Mouse (Mus musculus): ENCODE measurements around the gene AI464131.
"Not testable (repeated sequence)": the region's sequence is repeated elsewhere in the genome, so short reads cannot be mapped to it uniquely, and the experiment has no call there.

Gene AI464131

DNA sequence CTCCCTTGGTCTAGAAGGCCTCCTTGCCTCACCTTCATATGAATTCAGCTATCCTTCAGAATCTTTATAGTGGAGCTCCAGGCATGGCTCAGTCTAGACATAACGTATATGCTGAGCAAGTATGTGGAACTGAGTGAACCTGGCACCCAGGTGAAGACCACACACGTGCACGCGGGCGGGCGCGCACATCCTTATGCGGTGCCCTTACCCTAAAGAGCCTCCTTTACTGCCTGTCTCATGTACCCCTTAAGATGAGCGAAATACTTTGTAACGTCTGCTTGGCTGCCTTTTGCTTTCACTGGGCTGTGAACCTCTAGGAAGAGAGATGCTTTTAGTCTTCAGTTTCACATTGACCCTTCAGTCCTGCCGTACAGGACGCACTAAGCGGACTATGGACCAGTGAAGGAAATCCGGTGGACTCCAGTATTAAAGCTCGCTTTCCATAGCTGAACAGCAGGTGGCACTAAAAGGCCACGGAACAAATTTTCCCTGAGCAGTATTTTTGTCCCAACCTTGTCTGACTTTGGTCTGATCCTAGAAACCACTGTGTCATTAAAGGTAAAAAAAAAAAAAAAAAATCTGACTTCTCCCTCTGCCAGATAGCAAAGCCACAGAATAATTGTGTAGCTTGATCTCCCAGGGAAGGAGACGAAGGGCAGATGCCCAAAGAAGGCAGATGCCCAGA, 34.3 kb downstream of the AI464131 start:
- peak; percentile 60 for DNase-seq

DNA sequence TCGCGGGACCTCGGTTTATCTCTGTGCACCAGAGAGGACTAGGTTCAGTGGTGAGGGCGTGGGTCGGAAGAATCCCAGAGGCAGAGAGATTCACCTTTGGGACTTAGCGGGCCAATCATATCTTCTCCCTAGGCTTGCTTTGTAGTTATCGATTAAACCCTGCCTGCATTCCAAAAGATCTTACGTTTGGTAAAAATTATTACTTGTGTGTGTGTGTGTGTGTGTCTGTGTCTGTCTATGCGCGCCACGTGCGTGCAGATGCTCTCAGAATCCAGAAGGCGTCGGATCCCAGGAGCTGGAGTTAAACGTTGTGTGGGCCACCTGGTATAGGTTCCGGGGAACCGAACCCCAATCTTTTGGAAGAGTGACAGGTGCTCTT, 37.6 kb downstream of the AI464131 start:
- no peak for DNase-seq

DNA sequence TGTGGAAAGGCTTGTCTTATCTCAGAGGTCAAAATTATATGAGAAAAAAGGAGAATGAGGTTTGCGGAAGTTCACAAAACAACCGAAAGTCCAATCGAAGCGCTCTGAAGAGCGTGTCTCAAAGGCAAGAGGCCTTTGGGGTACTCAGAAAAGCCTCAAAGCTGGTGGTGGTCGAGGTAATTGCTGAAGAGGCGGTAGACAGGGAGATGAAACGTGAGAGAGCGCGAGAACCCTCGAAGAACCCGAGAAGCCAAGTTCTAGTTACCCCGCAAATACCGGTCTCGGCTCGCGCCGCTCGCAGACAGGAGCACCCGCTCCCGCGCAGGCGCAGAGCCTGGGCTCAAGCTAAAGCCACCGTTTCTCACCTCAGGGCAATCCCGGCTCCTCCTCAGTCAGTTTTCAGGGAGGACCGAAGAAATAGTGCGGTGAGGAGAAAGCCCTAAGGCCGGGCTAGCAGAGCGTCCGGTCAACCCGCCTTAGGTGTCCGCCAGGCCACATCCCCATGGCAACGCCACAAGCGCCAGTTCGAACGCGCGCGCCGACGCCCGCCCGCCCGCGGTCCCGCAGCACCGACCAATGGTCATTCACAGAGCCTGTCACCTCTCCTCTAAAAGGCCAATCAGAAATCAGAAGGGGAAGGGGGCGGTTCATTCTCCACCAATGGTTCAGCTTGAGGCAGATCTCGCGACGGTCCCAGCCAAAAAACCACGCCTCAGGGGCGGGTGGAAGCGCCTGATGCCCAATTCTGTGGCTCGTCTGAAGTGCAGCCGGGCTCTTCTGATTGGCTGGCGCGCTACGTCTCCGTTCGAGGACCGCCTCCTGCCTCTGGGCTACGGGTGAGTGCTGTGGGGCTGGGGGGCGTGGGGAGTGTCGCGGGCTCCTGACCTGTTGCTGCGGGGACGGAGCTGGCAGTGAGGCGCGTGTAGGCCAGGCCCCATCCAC, 38.3 kb downstream of the AI464131 start, which contains the start of the genes Kif24 and Nudt2:
TSS of gene Kif24 (minus strand) at position 543 of the 942 bp plus-strand sequence.
TSS of gene Nudt2 (plus strand) at position 807 of the 942 bp plus-strand sequence.
- peak; percentile 90 for DNase-seq

DNA sequence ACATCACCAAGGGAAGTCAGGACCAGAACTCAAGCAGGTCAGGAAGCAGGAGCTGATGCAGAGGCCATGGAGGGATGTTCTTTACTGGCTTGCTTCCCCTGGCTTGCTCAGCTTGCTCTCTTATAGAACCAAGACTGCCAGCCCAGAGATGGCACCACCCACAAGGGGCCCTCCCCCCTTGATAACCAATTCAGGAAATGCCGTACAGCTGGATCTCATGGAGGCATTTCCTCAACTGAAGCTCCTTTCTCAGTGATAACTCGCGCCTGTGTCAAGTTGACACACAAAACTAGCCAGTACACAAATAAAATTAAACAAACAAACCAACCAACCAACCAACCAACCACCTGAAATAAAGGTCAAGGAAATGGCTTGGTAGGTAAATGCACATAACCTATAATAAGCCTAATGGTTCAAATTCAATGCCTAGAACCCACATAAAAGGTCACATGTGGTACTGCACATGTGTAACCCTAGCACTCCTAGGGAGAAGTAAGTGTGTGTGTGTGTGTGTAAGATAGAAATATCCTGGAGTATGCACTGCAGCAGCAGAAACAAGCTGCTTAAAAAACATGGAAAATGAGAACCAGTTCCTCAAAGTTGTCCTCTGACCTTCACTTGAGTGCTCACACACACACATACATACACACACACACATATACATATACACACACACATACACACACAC, 39.7 kb downstream of the AI464131 start:
- not testable (repeated sequence) for DNase-seq

DNA sequence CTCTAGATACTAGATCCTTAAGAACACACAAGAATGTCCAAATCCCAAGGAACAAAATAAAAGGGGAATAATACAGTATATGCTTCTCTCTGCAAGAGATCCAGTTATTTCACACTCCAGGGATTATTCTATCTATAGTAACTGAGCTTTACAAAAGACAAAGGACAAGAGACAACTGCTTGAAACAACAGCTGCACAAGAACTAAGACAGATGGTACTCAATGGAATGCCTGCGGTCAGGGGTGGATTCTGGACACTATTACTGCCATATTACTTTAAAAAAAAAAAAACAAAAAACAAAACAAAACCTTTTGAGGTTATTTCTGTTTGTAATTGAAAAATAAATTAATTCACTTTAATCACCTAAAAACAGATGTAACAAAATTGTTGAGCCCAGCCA, 42.2 kb downstream of the AI464131 start:
- DNase-seq = no peak

DNA sequence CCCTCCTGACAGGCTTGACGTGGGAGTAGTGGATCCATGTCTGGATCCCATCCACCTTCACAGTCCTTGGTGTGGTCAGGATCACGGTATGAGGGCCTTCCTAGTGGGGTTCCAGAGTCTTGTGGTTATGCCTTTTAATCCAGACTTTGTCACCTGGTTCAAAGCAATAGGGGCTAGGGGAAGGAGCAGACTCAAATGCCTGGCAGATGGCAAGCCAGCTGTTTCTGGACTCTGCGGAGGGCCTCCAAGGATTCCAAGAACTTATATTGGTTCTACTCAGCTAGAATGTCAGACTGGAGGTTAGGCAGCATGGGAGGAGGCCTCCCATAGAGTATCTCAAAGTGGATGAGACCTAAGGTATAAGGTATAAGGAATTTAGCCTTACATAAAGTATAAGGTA, 55.3 kb downstream of the AI464131 start:
- no peak for DNase-seq
